Mouse (Mus musculus): ENCODE data around the gene Six1.
A peak's percentile ranks its signal among the peaks of the same experiment; 100 is the strongest.
"Not testable (repeated sequence)": the region's sequence is repeated elsewhere in the genome, so short reads cannot be mapped to it uniquely, and the experiment has no call there.

The Six1 gene

DNA sequence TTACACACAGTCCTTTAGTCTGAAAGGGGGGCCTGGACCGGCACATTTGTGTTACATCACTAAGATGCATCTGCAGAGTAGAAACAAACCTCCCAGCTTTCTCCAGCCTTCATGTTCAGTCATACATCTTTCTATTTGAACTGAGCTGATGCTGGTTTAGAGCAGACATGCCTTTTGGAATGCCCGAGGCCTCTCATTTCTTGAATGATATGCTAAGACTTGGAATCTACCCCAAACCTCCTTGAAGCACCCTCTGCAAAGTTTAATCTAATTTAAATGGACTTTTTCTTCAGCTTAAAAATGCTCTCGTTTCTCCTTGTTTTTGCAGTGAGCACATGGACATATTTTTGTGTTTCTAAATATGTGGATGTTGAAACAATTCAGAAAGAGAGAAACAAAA is 21.0 kb downstream of the Six1 start:
- DNase-seq, result no peak

DNA sequence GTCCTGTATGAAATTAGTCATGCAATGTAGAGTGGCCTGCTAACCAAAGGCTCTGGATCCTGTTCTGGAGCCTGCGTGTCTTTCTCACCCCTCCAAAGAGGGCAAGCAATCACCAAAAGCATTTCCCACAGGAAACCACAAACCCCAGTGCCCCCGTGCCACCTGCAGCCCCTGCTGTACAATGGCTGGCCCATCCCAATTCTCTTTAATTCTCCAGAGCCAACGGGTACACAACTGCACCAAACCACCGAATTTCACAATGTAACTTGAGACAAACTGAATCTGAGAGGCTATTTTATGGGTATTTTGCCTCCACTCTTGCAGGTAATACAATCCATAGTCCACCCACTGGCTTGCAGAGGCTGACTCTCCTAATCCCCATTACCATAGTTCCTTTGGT is 22.4 kb downstream of the Six1 start:
- no peak for DNase-seq

DNA sequence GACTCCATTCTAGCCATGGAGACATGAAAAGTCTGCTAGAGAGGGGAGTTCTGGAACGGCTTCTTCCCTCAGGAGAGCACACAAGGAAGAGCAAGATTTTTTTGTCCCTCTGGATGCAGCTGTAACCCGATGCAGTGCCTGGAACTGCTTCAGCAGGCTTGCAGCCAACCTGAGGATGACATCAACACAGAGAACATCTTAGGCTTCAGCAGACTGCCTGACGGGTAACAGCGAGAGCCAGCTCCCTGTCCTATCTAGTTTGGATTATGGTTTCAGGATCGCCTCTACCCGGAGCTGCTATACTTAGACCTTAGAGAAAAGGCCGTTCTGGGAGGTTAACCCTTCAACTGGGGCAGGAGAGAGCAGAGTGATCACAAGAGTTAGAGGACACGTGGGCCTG is 28.2 kb downstream of the Six1 start:
- DNase-seq, result no peak

DNA sequence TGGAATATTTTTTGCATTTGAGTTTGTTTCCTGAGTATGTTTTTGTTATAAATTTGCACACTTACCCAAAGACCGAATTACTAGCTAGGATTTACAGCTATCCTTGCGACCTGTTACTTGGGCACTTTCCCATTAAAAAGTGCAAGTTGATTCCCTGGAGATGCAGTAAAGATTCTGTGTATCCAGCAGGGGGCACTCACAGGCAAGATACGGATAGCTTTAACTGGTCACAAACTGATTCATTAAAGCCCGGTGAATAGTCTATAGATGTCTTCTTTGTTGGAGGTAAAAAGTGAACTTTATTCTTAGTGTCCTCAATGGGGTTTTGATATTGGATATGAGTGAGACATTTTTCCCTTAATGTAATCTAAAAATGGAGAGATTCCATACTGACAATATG is 32.7 kb downstream of the Six1 start:
- DNase-seq, result peak in 1 of 2 experiments; percentile 59

DNA sequence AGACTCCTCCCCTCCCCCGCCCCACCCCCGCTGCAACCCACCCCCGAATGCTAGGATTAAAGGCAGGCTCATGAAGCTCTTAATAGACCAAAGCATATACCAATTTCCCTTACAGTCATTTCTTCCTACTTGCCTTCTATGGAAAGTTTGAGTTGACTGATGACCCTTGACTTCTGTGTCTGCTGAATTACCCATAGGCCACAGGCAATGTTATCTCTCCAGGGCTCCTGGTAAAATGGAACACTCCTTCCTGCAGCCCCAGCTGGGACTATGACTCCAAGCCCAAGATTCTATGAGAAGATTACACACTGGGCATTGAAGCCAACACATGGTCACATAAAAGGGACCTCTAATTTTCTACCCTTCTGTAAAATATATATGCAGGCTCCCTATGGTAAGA is 33.3 kb downstream of the Six1 start:
- no peak for DNase-seq

DNA sequence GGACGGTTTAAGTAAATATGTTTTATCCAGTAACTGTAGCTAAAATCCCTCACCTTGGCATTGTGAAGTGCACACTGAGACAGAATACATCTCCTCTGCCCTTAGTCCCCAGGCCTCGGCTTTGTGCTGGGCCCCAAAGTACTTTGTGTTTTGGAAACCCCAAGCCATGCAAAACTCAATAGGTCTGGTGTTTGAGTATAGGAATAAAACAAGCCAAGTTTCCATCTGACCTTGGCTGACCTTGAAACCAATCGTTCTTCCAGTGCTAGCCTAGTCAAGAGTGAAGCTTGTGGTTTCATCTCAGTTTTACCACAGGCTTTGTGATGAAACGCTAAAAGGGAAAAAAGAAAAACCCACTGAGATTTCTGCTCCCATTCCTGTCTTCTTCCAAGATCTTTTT is 34.8 kb downstream of the Six1 start:
- no peak for DNase-seq

DNA sequence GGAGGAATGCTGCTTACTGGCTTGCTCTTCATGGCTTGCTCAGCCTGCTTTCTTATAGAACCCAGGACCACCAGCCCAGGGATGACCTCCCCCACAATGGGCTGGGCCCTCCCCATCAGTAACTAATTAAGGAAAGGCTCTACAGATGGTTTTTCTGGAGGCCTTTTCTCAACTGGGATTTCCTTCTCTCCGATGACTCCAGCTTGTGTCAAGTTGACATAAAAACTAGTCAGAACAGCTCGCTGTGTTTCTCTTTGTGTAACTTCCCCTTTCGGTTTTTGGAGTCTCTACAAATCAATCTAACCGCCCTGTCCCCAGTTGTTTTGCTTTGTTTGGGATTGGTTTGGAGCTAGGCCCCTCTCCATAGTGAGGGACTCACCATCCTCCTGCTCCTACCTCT is 37.5 kb downstream of the Six1 start:
- no peak for DNase-seq

DNA sequence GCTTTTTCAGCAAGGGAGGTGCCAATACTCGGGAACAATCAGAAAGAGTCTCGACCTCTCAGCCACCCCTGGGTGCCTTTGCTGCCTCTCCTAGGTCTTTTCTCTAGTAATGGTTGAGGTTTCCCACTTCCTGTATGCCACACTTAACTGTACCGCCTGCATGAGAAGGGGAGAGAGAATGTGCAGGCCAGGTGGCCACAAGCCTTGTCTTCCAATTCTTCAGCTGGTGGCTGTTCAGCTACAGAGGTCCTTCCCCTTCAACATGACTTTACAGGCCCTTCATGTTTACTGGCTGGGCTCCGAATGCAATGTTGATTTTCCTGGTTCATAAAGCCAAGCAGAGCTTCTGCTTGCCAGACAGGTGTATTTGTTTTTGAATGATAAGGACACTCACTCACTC is 39.4 kb downstream of the Six1 start:
- no peak for DNase-seq

DNA sequence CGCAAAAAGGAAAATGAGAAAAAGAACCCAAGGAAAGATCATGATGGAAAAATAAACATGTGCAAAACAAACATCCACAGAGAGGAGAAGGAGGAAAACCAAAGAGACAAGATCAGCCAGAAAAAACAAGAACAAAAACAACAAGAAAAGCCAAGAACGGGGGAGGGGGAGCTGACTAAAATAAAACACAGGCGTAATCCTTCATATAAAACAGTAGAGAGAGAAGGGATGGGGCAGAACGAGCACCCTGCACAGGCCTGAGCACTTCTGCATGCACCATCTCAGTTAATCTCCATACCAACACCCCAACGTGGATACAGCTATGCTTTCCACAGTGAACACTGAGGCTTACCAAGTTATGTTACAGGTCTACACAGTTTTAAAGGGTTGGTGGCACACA is 40.9 kb downstream of the Six1 start:
- DNase-seq, result no peak

DNA sequence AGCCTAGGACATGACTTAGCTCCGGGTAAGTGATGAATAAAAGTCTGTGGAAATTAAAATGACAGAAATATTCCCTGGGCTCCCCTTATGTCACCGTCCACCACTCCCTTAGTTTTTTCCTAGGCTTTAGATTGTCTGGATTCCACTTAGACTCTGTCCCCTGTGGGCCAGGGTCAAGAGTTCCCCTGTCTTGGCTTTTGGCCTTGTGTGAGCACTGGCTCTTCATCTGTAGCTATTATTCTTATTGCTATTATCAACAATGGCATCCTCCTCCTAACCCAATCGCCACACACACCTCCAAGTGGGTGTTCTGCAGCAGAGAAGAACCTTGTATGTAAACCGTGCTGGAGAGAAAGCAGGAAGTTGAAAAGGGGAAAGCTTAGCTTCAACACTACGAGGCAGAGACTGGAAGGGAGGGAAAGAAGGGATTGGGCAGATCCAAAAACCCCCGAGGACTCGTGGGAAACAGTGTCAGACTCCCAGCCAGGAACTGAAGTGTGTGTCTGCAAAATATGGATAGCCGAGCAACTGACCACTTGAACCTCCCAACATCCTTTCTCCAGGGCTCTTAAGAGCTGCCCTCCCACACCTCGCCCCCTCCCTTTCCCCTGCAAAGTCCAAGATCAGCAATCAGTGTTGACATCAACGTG is 41.4 kb downstream of the Six1 start:
- DNase-seq, result no peak

DNA sequence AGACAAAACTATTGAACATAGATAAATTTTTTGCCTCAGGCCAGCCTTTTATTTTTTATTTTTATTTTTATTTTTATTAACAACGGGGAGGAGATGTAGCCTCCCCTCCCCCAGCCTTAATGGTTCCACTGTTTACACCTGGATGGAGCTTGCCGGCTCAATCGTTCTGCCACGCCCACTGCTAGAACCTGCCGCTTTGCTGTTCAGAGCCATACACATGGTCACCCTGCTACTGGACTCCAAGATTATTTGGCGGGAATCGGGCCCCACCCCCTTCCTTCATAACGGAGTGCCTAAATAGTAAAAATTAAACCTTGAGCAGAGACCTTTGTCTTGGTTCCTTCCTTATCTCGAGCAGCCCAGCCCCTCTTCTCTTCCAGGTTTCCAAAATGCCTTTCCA is 50.8 kb downstream of the Six1 start:
- not testable (repeated sequence) for DNase-seq

DNA sequence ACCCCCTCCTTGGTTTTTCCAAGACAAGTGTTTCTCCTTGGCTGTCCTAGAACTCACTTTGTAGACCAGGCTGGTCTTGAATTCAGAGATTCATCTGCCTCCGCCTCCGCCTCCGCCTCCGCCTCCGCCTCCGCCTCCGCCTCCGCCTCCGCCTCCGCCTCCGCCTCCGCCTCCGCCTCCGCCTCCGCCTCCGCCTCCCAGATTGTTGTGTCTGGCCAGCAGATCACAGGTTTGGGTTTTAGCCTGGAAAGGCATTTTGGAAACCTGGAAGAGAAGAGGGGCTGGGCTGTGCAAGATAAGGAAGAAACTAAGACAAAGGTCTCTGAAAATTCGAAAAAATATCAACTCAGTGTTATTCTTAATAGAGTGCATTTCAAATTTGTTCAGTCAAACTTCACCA is 51.4 kb downstream of the Six1 start:
- peak; percentile 6 for DNase-seq

DNA sequence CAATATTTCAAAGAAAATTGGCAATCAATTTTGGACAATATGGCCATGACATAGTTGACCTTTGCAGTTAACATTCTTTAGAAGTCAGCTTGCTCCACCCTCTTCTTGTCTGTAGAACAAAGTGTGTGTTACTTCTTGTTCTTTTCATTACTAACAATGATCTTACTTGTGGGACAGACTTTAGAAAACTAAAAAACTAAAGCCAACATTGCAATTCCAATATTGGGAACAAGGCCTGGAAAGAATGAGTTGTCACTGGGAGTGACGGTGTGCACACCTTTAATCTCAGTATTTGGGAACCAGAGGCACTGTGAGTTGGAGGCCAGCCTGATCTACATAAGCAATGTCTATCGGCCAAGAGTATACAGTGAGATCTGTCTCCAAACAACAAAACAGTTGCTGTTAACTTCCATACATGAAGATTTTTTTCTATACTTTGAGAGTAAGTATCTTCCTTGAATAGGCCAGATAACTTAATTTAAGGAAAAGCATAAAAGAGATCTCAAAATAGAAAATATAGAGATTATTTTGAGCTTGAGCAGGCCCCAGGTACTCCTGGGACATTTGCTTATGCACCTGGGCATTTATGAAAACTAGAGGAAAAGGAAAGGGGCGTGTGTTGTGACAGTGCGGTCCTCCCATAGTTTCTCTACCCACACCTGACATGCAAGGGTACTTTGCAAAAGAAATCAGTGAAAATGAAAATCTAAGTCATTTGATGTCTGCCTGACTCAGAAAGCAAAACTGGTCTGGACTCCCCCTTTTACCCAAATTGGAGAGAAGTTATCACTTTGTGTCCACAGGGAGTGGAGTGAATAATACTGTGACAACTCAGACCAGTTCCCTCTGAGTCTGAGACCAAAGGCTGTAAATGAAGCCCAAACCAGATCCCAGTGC is 55.3 kb downstream of the Six1 start:
- no peak for DNase-seq

DNA sequence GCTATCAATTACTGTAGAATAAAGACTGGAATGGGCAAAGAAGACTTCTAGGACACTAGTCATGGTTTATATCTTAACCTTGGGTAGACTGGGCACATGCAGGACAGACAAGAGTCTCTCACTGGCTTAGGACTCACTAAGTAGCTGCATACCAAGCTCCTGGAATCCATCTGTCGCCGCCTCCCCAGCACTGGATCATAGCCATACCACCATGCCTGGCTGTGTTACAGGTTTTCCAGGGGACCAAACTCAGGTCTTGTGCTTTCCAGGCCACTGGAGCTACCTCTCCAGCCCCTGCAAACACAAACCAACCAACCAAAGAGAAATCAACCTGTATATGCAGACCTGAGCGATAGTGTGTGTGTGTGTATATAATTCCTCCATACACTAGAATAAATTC is 57.0 kb downstream of the Six1 start:
- no peak for DNase-seq

Data from spleen, adult 18-20 months (tissue).